ENCODE assay signal across 8 mouse cellular contexts in the genomic region with DNA sequence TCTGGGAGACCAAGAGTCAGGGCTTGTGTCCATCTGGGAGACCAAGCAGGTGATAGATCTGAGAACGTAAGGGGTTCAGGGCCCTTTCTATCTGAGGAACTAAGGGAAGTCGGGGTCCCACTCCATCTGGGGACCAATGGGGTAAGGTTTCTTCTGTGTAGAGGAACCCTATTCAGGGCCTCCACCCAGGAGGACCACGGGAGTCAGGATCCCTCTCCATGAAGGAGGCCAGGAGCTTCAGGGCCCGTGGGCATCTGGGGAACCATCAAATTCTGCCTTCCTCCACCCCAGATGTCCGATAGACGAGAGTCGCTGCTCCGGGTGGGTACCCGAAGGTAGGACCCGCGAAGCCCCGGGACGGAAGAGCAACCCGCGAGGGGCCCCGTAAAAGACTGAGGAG. TPM values are rescaled to one million over a fixed set of nuclear protein-coding genes. Genes with fewer than 3 reads are reported as not detected.
DNase-seq lines count a peak whose midpoint lies in the region; ATAC-seq and TF ChIP-seq lines count a peak whose summit lies in the region.

No protein-coding gene starts in this region.

- H3K79me2 ChIP-seq in liver, adult 2 months (ENCODE audit: control insufficient read depth, insufficient read depth, low read length), result peaks cover 33% of the 10 kb centered on the region; the same call in 1 of the 2 replicates

- 0% methylated on average over 16 of the region's 16 CpGs for WGBS in kidney, embryonic 15.5 days
- under 1% methylated on average over 16 of the region's 16 CpGs for WGBS in forebrain, embryonic 14.5 days
- WGBS in liver, adult 2 months, result under 1% methylated on average over 16 of the region's 16 CpGs
- under 1% methylated on average over 16 of the region's 16 CpGs for WGBS in stomach, embryonic 15.5 days

- H3K4me1 ChIP-seq in kidney, embryonic 15.5 days, result peaks cover 27% of the 10 kb centered on the region
- peaks cover 26% of the 10 kb centered on the region for H3K4me1 ChIP-seq in forebrain, embryonic 14.5 days (ENCODE audit: control insufficient read depth, insufficient read depth, low read length)
- peaks cover 18% of the 10 kb centered on the region for H3K4me1 ChIP-seq in liver, adult 2 months (ENCODE audit: control insufficient read depth, insufficient read depth, low read length)
- H3K4me1 ChIP-seq in stomach, embryonic 15.5 days, result peaks cover 13% of the 10 kb centered on the region

- intact Hi-C loops in gastrocnemius, postnatal 36 days (cut with DNase I), result no loop called here

- no peak for TF ChIP-seq POLR2A in liver, adult 2 months (IDR thresholded peaks at IDR 0.05; ENCODE audit: extremely low read depth, insufficient read depth, low read length)

- H3K27me3 ChIP-seq in kidney, embryonic 15.5 days, result peaks cover 29% of the 10 kb centered on the region
- 0 out of 2 replicates have a peak, but pooled peaks cover 7% of the 10 kb centered on the region for H3K27me3 ChIP-seq in forebrain, embryonic 14.5 days (replicated peaks; ENCODE audit: control insufficient read depth, insufficient read depth, low read length)
- H3K27me3 ChIP-seq in liver, adult 2 months (ENCODE audit: control insufficient read depth, insufficient read depth, low read length), result no peaks in the 10 kb centered on the region
- H3K27me3 ChIP-seq in stomach, embryonic 15.5 days (replicated peaks), result 0 out of 2 replicates have a peak, but pooled peaks cover 4% of the 10 kb centered on the region

- peak; percentile 45; the same call in 1 of the 2 replicates for ATAC-seq in kidney, embryonic 15.5 days (replicated peaks; ENCODE audit: low FRiP score)
- peak; percentile 60 for ATAC-seq in forebrain, embryonic 14.5 days
- peak; percentile 48; the same call in 1 of the 2 replicates for ATAC-seq in stomach, embryonic 15.5 days (ENCODE audit: insufficient read depth, low FRiP score, low read depth)

- peak overlapping the region; percentile 91 for H3K4me3 ChIP-seq in kidney, embryonic 15.5 days (replicated peaks)
- peak overlapping the region; percentile 83 for H3K4me3 ChIP-seq in forebrain, embryonic 14.5 days (ENCODE audit: low read depth, low read length)
- H3K4me3 ChIP-seq in liver, adult 2 months (ENCODE audit: insufficient read depth, low read depth, low read length), result peak overlapping the region; percentile 87
- H3K4me3 ChIP-seq in stomach, embryonic 15.5 days (replicated peaks), result peak overlapping the region; percentile 72

- peak overlapping the region; percentile 64; the same call in 1 of the 2 replicates for H3K27ac ChIP-seq in kidney, embryonic 15.5 days
- peak overlapping the region; percentile 80 for H3K27ac ChIP-seq in forebrain, embryonic 14.5 days (ENCODE audit: low read depth, low read length)
- H3K27ac ChIP-seq in liver, adult 2 months (replicated peaks; ENCODE audit: insufficient read depth, low read depth, low read length), result peak overlapping the region; percentile 57
- peak overlapping the region; percentile 48; the same call in 1 of the 2 replicates for H3K27ac ChIP-seq in stomach, embryonic 15.5 days

- no peak for DNase-seq in kidney, postnatal 4 days
- peak; percentile 10 for DNase-seq in adipocyte (ENCODE audit: low spot score)
- DNase-seq in forebrain, embryonic 14.5 days (ENCODE audit: low spot score), result peak; percentile 10
- no peak for DNase-seq in liver, adult 2 months (ENCODE audit: extremely low read depth, low read depth, low spot score)
- no peak for DNase-seq in retina, embryonic 14.5 days (ENCODE audit: low spot score)
- no peak for DNase-seq in gastrocnemius, postnatal 36 days

- peak overlapping the region; percentile 88 for H3K9ac ChIP-seq in kidney, embryonic 15.5 days
- peak overlapping the region; percentile 95 for H3K9ac ChIP-seq in forebrain, embryonic 14.5 days (ENCODE audit: low read length)
- peak overlapping the region; percentile 92 for H3K9ac ChIP-seq in liver, adult 2 months (ENCODE audit: low read depth, low read length)
- peak overlapping the region; percentile 68 for H3K9ac ChIP-seq in stomach, embryonic 15.5 days

- H3K4me2 ChIP-seq in kidney, embryonic 15.5 days, result peak overlapping the region; percentile 69
- peak overlapping the region; percentile 89 for H3K4me2 ChIP-seq in forebrain, embryonic 14.5 days (ENCODE audit: low read length)
- H3K4me2 ChIP-seq in stomach, embryonic 15.5 days, result peak overlapping the region; percentile 64

- H3K36me3 ChIP-seq in kidney, embryonic 15.5 days, result no peaks in the 10 kb centered on the region
- no peaks in the 10 kb centered on the region for H3K36me3 ChIP-seq in forebrain, embryonic 14.5 days (ENCODE audit: control insufficient read depth, insufficient read depth, low read length)
- H3K36me3 ChIP-seq in liver, adult 2 months (ENCODE audit: control insufficient read depth, insufficient read depth, low read length), result no peaks in the 10 kb centered on the region
- H3K36me3 ChIP-seq in stomach, embryonic 15.5 days, result no peaks in the 10 kb centered on the region

- TF ChIP-seq CTCF in liver, adult 2 months (IDR thresholded peaks at IDR 0.05; ENCODE audit: low read depth, low read length), result no peak

- no peaks in the 10 kb centered on the region for H3K9me3 ChIP-seq in kidney, embryonic 15.5 days (replicated peaks)
- no peaks in the 10 kb centered on the region for H3K9me3 ChIP-seq in forebrain, embryonic 14.5 days (replicated peaks; ENCODE audit: control insufficient read depth, low read length)
- H3K9me3 ChIP-seq in stomach, embryonic 15.5 days, result no peaks in the 10 kb centered on the region

RNA-seq across cellular contexts. Expression of gene Tollip, which starts 16.5 kb away (rescaled TPM):
- 41.3 and 45.6 TPM in 2 replicates for polyA plus RNA-seq in kidney, embryonic 15.5 days (2015; fragmentation: Nextera tagmentation; extraction: Ambion mirVana)
- polyA plus RNA-seq in forebrain, embryonic 14.5 days (2014; fragmentation: Nextera tagmentation; extraction: Ambion mirVana), result 74.0 and 87.3 TPM in 2 replicates
- 25.9 and 32.3 TPM in 2 replicates for total RNA-seq in liver, adult 2 months (2014; rRNA removed)
- polyA plus RNA-seq in liver, adult 2 months (2012; rRNA removed), result 48.2 and 51.6 TPM in 2 replicates
- polyA plus RNA-seq in stomach, embryonic 15.5 days (2015; fragmentation: Nextera tagmentation; extraction: Ambion mirVana), result 43.0 and 48.1 TPM in 2 replicates
- total RNA-seq in gastrocnemius, postnatal 36 days (2021), result 10 to 100 TPM; 26.0 to 31.0 TPM

RNA-seq across cellular contexts. Expression of gene Brsk2, which starts 47.7 kb away (rescaled TPM):
- polyA plus RNA-seq in kidney, embryonic 15.5 days (2015; fragmentation: Nextera tagmentation; extraction: Ambion mirVana), result 0.74 and 0.86 TPM in 2 replicates
- 20.8 and 21.7 TPM in 2 replicates for polyA plus RNA-seq in forebrain, embryonic 14.5 days (2014; fragmentation: Nextera tagmentation; extraction: Ambion mirVana)
- total RNA-seq in liver, adult 2 months (2014; rRNA removed), result 0.07 and 0.09 TPM in 2 replicates
- not detected in 2 replicates for polyA plus RNA-seq in liver, adult 2 months (2012; rRNA removed)
- polyA plus RNA-seq in stomach, embryonic 15.5 days (2015; fragmentation: Nextera tagmentation; extraction: Ambion mirVana), result 1.6 and 2.0 TPM in 2 replicates
- total RNA-seq in gastrocnemius, postnatal 36 days (2021), result under 1 TPM; 0.10 to 0.37 TPM

Comparison
In these comparisons a context has a peak if more than half of its experiments do, and no peak if none do; other contexts are left out.
1. DNase-seq: peak in adipocyte (single experiment) and forebrain, embryonic 14.5 days (single experiment); none in kidney, postnatal 4 days (0 of 2), liver, adult 2 months (single experiment), retina, embryonic 14.5 days (single experiment) and gastrocnemius, postnatal 36 days (0 of 2).
2. Peak in every context shown above with its lines, with median percentiles within 50 percentile points of each other: ATAC-seq, H3K27ac ChIP-seq, H3K4me2 ChIP-seq, H3K4me3 ChIP-seq and H3K9ac ChIP-seq.